Mouse (Mus musculus): ENCODE data around the gene Mdfi. TPM values are rescaled to one million over a fixed set of nuclear protein-coding genes. Genes with fewer than 3 reads are reported as not detected.

Mdfi gene
- polyA plus RNA-seq, 1 experiment from 2014 or later: 32.0 TPM

GRCm38 (mm10) chr17:47818038-47818725 is 16.3 kb downstream of the Mdfi start:
- no peaks in the 10 kb centered on the region for H3K27me3 ChIP-seq (ENCODE audit: control insufficient read depth, insufficient read depth, low read length)
- H3K27ac ChIP-seq (ENCODE audit: low read length): no peak overlapping the region
- H3K4me1 ChIP-seq (ENCODE audit: control insufficient read depth, insufficient read depth, low read length): peaks cover 33% of the 10 kb centered on the region
- no peak overlapping the region for H3K4me2 ChIP-seq (replicated peaks; ENCODE audit: low read depth, low read length)
- 85% methylated on average over 13 of the region's 13 CpGs for WGBS
- H3K9ac ChIP-seq (replicated peaks; ENCODE audit: low read depth, low read length): no peak overlapping the region
- no peak overlapping the region for H3K4me3 ChIP-seq (ENCODE audit: low read depth, low read length)
- peaks cover 42% of the 10 kb centered on the region for H3K36me3 ChIP-seq (ENCODE audit: control insufficient read depth, insufficient read depth, low read length)
- ATAC-seq (ENCODE audit: insufficient number of reproducible peaks, insufficient read depth, low FRiP score, low read depth): no peak
- no peaks in the 10 kb centered on the region for H3K9me3 ChIP-seq (ENCODE audit: control insufficient read depth, low read depth, low read length)

GRCm38 (mm10) chr17:47815446-47815845 is 19.0 kb downstream of the Mdfi start:
- no peak overlapping the region for H3K27ac ChIP-seq (ENCODE audit: low read length)
- H3K4me3 ChIP-seq (ENCODE audit: low read depth, low read length): no peak overlapping the region
- H3K4me1 ChIP-seq (ENCODE audit: control insufficient read depth, insufficient read depth, low read length): peaks cover 26% of the 10 kb centered on the region
- no peak overlapping the region for H3K4me2 ChIP-seq (replicated peaks; ENCODE audit: low read depth, low read length)
- 43% methylated on average over 10 of the region's 10 CpGs for WGBS
- no peaks in the 10 kb centered on the region for H3K9me3 ChIP-seq (ENCODE audit: control insufficient read depth, low read depth, low read length)
- H3K36me3 ChIP-seq (ENCODE audit: control insufficient read depth, insufficient read depth, low read length): peaks cover 37% of the 10 kb centered on the region
- no peaks in the 10 kb centered on the region for H3K27me3 ChIP-seq (ENCODE audit: control insufficient read depth, insufficient read depth, low read length)
- ATAC-seq (ENCODE audit: insufficient number of reproducible peaks, insufficient read depth, low FRiP score, low read depth): 0 out of 2 replicates have a peak, but pooled peaks have one; percentile 20
- no peak overlapping the region for H3K9ac ChIP-seq (replicated peaks; ENCODE audit: low read depth, low read length)

GRCm38 (mm10) chr17:47814496-47814895 is 20.0 kb downstream of the Mdfi start:
- Histone ChIP-seq H3K9me3 (ENCODE audit: control insufficient read depth, low read depth, low read length) (no peaks in the 10 kb centered on the region), H3K4me3 (ENCODE audit: low read depth, low read length) (no peak overlapping the region), H3K4me2 (replicated peaks; ENCODE audit: low read depth, low read length) (no peak overlapping the region), H3K27ac (ENCODE audit: low read length) (no peak overlapping the region; the same call in 1 of the 2 replicates), H3K27me3 (ENCODE audit: control insufficient read depth, insufficient read depth, low read length) (no peaks in the 10 kb centered on the region), H3K9ac (replicated peaks; ENCODE audit: low read depth, low read length) (no peak overlapping the region), H3K4me1 (ENCODE audit: control insufficient read depth, insufficient read depth, low read length) (peaks cover 26% of the 10 kb centered on the region), H3K36me3 (ENCODE audit: control insufficient read depth, insufficient read depth, low read length) (peaks cover 29% of the 10 kb centered on the region)
- 30% methylated on average over 6 of the region's 6 CpGs for WGBS
- ATAC-seq (ENCODE audit: insufficient number of reproducible peaks, insufficient read depth, low FRiP score, low read depth): no peak

GRCm38 (mm10) chr17:47813616-47814015 is 20.9 kb downstream of the Mdfi start:
- H3K9me3 ChIP-seq (ENCODE audit: control insufficient read depth, low read depth, low read length): no peaks in the 10 kb centered on the region
- peaks cover 26% of the 10 kb centered on the region for H3K4me1 ChIP-seq (ENCODE audit: control insufficient read depth, insufficient read depth, low read length)
- peak; percentile 34; the same call in 1 of the 2 replicates for ATAC-seq (ENCODE audit: insufficient number of reproducible peaks, insufficient read depth, low FRiP score, low read depth)
- H3K4me2 ChIP-seq (replicated peaks; ENCODE audit: low read depth, low read length): no peak overlapping the region
- H3K9ac ChIP-seq (replicated peaks; ENCODE audit: low read depth, low read length): no peak overlapping the region
- 44% methylated on average over 5 of the region's 5 CpGs for WGBS
- no peak overlapping the region; the same call in 1 of the 2 replicates for H3K27ac ChIP-seq (ENCODE audit: low read length)
- H3K36me3 ChIP-seq (ENCODE audit: control insufficient read depth, insufficient read depth, low read length): peaks cover 24% of the 10 kb centered on the region
- no peak overlapping the region for H3K4me3 ChIP-seq (ENCODE audit: low read depth, low read length)
- H3K27me3 ChIP-seq (ENCODE audit: control insufficient read depth, insufficient read depth, low read length): no peaks in the 10 kb centered on the region

- H3K27ac ChIP-seq (ENCODE audit: low read length): no peak overlapping the region
- 86% methylated on average over 6 of the region's 6 CpGs for WGBS
- H3K4me3 ChIP-seq (ENCODE audit: low read depth, low read length): no peak overlapping the region
- H3K27me3 ChIP-seq (ENCODE audit: control insufficient read depth, insufficient read depth, low read length): no peaks in the 10 kb centered on the region
- H3K9ac ChIP-seq (replicated peaks; ENCODE audit: low read depth, low read length): no peak overlapping the region
- ATAC-seq (ENCODE audit: insufficient number of reproducible peaks, insufficient read depth, low FRiP score, low read depth): no peak
- H3K36me3 ChIP-seq (ENCODE audit: control insufficient read depth, insufficient read depth, low read length): peaks cover 13% of the 10 kb centered on the region
- H3K4me1 ChIP-seq (ENCODE audit: control insufficient read depth, insufficient read depth, low read length): peaks cover 26% of the 10 kb centered on the region
- H3K4me2 ChIP-seq (replicated peaks; ENCODE audit: low read depth, low read length): no peak overlapping the region
- H3K9me3 ChIP-seq (ENCODE audit: control insufficient read depth, low read depth, low read length): no peaks in the 10 kb centered on the region
Measured at GRCm38 (mm10) chr17:47812200-47812599, 22.3 kb downstream of the Mdfi start.

GRCm38 (mm10) chr17:47811265-47811800 is 23.2 kb downstream of the Mdfi start:
- Histone ChIP-seq H3K36me3 (ENCODE audit: control insufficient read depth, insufficient read depth, low read length) (peaks cover 12% of the 10 kb centered on the region), H3K27ac (ENCODE audit: low read length) (no peak overlapping the region), H3K9me3 (ENCODE audit: control insufficient read depth, low read depth, low read length) (no peaks in the 10 kb centered on the region), H3K4me3 (ENCODE audit: low read depth, low read length) (no peak overlapping the region), H3K27me3 (ENCODE audit: control insufficient read depth, insufficient read depth, low read length) (no peaks in the 10 kb centered on the region), H3K4me2 (replicated peaks; ENCODE audit: low read depth, low read length) (no peak overlapping the region), H3K4me1 (ENCODE audit: control insufficient read depth, insufficient read depth, low read length) (peaks cover 30% of the 10 kb centered on the region), H3K9ac (replicated peaks; ENCODE audit: low read depth, low read length) (no peak overlapping the region)
- 59% methylated on average over 15 of the region's 15 CpGs for WGBS
- ATAC-seq (ENCODE audit: insufficient number of reproducible peaks, insufficient read depth, low FRiP score, low read depth): no peak

GRCm38 (mm10) chr17:47806230-47806629 is 28.3 kb downstream of the Mdfi start:
- Histone ChIP-seq H3K27ac (ENCODE audit: low read length) (peak overlapping the region; percentile 74), H3K9ac (replicated peaks; ENCODE audit: low read depth, low read length) (no peak overlapping the region), H3K27me3 (ENCODE audit: control insufficient read depth, insufficient read depth, low read length) (no peaks in the 10 kb centered on the region), H3K36me3 (ENCODE audit: control insufficient read depth, insufficient read depth, low read length) (no peaks in the 10 kb centered on the region), H3K4me2 (replicated peaks; ENCODE audit: low read depth, low read length) (no peak overlapping the region), H3K4me1 (ENCODE audit: control insufficient read depth, insufficient read depth, low read length) (peaks cover 18% of the 10 kb centered on the region), H3K9me3 (ENCODE audit: control insufficient read depth, low read depth, low read length) (no peaks in the 10 kb centered on the region), H3K4me3 (ENCODE audit: low read depth, low read length) (no peak overlapping the region)
- 33% methylated on average over 9 of the region's 9 CpGs for WGBS
- ATAC-seq (ENCODE audit: insufficient number of reproducible peaks, insufficient read depth, low FRiP score, low read depth): peak; percentile 28; the same call in 1 of the 2 replicates

GRCm38 (mm10) chr17:47805047-47805835 is 29.2 kb downstream of the Mdfi start:
- Histone ChIP-seq H3K9me3 (ENCODE audit: control insufficient read depth, low read depth, low read length) (no peaks in the 10 kb centered on the region), H3K4me3 (ENCODE audit: low read depth, low read length) (no peak overlapping the region), H3K4me2 (replicated peaks; ENCODE audit: low read depth, low read length) (no peak overlapping the region), H3K36me3 (ENCODE audit: control insufficient read depth, insufficient read depth, low read length) (no peaks in the 10 kb centered on the region), H3K4me1 (ENCODE audit: control insufficient read depth, insufficient read depth, low read length) (peaks cover 18% of the 10 kb centered on the region), H3K27ac (ENCODE audit: low read length) (peak overlapping the region; percentile 74; the same call in 1 of the 2 replicates), H3K27me3 (ENCODE audit: control insufficient read depth, insufficient read depth, low read length) (no peaks in the 10 kb centered on the region), H3K9ac (replicated peaks; ENCODE audit: low read depth, low read length) (no peak overlapping the region)
- WGBS: 55% methylated on average over 13 of the region's 13 CpGs
- no peak for ATAC-seq (ENCODE audit: insufficient number of reproducible peaks, insufficient read depth, low FRiP score, low read depth)
